Mouse (Mus musculus) layer of hippocampus, adult 18-20 months (tissue): ENCODE data around the gene Arhgap17. TPM values are rescaled to one million over a fixed set of nuclear protein-coding genes. Genes with fewer than 3 reads are reported as not detected.

ENCODE experiments used
- DNase-seq, 2 experiments: peaks; one replicate each; pipeline ENCODE4 v3.0.0; 2022; ENCODE audit warnings: low spot score in 2 of 2
- total RNA-seq, 2 experiments: library from RNA; stranded (reverse); gene quantifications; 2 replicates each; pipeline ENCODE4 v1.2.3; 2021

Gene Arhgap17
- total RNA-seq, 2 experiments from 2014 or later = 24.5 to 25.2 TPM

- DNase-seq = peak in 1 of 2 experiments; percentile 52
Observed at GRCm38 (mm10) chr7:123368778-123369746, 653 bp downstream of the Arhgap17 start.

DNA sequence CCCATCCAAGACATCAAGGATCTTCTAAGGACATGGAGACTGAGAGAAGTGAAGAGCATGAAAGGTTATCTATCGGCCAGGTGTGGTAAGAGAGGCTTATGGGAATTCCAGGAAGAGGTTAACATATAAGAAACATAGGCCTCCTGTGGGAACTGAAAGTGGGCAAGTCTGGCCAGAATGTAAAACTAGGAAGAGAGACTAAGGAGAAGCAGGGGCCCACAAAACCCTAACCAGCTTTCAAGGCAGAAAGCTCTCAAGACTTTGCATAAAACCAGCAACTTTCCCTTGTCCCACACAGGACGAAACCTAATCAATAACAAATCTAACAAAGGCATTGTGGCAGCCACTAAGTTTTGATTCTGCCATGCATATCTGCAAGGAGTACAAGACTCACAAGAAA is 1.5 kb downstream of the Arhgap17 start:
- DNase-seq = no peak

DNA sequence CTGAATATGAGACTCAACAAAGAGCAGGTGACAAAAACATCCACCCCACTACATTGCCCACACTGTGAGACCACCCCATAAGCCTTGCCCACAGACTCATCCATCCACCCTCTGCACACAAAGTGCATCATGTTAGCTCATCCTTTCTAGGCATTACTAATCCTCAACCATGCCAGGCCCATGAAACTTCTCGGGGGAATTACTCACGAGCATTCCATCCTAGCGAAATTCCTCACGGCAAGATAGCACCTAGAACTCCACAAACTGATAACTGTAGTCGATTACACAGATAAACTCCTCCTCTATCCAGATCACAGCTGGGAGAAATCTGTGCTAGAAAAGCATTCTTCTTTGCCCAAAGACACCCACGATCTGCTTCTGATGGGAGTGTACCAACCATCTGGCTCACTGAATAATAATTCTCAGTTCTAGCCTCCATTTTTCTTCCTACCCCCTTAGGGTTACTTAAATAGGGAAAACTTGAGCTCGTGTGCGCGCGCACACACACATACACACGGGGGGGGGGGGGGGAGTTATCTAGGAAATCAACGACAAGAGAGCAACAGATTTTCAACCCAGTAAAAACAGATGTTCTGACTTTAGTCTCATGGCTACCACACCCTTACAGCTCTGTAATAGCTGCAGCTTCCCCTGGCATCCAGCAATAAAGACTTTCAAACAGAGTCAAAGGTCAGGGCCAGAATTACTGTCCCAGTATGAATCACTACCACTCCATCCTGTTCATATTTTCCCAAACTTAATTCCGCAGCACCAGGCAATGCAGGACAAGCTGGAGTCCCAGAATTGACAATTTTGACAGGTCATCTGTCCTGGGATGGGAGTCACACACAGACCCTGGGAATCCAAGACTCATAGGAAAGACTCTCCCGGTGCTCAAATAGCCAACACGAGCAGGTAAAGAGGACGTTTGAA is 2.2 kb downstream of the Arhgap17 start:
- peak; percentile 56 to 79 for DNase-seq

DNA sequence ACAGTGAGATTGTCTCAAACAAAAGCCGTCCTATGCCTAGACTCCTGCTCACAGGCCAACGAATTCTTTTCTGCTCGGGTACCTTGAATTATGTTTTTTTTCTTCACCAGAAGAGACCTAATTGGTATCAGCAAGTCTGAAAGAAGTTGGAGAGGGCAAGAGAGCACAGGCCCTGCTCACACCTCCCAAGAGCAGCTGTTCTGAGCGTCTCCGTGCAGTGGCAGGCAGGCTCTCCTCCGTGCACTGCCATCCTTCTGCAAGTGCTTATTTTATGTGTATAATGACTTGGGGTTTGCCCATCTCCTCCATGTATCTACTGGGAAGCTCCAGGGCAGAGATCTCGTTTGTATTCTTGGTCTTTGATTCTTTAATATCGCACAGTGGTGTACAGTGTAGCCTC is 2.9 kb downstream of the Arhgap17 start:
- DNase-seq = no peak

DNA sequence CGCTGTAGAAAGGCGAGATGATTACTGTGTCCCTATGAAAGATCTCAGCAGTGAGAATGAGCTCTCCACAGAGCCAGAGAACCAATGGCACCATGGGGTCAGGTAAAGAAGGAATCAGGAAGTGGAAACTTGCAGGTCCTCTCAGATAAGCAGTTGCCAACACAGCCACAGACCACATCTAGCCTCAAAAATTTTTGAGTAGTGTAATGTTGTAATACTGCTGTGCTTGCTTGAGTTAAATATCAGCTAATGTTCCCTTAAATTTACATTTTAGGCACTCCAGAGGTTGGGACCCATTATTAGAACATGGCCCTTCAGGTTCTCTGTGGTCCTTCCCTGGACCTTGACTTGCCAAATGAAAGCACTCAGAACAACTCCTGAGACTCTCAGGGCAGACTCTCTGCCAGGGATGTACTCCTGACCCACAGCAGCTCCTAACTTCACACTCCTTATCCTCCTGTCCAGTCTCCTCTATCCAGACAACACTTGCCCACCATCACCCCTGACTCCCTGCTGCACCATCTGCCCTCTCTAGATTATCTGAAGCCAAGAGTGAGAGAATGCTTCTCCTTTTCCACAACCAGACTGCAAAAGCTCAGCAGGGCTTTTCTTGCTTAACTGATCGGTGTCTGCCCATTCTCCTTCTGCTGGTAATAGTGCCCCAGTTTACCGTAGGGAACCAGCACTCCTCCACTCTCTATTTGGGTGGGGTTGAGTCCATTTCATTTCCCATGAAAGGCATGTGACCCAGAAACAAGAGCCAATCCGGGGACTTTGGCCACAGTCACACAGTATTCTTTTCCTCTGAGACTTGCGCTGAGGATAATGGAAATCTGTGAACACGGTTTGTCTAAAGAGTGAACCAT is 3.6 kb downstream of the Arhgap17 start:
- DNase-seq = no peak

- DNase-seq = peak in 1 of 2 experiments; percentile 70
Observed at GRCm38 (mm10) chr7:123363971-123364370, 5.7 kb downstream of the Arhgap17 start.

GRCm38 (mm10) chr7:123362806-123363205 is 6.9 kb downstream of the Arhgap17 start:
- no peak for DNase-seq

- DNase-seq = no peak
Observed at GRCm38 (mm10) chr7:123361229-123361980, 8.3 kb downstream of the Arhgap17 start.

DNA sequence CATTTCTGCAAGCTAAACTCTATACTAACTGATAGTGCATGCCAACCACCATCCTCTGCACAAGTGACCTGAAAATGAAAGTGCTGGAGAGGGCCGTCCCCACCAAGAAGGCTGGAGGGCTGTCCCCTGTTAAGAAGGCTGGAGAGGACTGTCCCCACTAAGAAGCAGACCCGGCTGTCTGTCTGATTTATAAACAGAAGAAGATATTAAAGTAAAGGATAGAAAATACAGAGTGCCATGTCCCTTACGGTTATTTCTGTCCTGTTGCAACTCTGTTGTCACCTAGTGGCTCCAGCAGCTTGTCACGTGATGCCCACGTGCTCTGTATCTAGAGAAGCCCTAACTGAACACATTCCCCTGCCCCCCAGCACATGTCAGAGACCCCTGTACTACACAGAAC is 9.5 kb downstream of the Arhgap17 start:
- DNase-seq = no peak

DNA sequence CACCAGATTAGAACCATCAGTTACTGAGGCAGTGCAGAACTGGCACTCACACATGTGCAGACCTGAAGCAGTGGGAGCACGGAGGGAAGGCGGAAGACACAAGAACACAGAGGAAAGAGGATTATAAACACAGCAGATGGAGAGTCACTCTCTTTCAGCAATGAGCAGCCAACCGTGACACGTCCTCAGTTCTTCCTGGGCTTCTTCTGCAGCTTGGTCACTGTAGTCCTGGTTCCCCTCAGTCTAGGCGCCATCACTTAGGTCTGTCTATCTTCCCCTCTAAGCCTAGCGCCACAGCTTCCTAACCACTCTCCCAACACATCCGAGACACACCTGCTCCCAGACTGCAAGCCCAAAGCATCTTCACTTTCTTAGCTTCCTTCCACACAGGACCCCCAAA is 10.6 kb downstream of the Arhgap17 start:
- no peak for DNase-seq

- no peak for DNase-seq
Observed at GRCm38 (mm10) chr7:123356158-123356557, 13.6 kb downstream of the Arhgap17 start.

- DNase-seq = no peak
Observed at GRCm38 (mm10) chr7:123354851-123355250, 14.9 kb downstream of the Arhgap17 start.

DNA sequence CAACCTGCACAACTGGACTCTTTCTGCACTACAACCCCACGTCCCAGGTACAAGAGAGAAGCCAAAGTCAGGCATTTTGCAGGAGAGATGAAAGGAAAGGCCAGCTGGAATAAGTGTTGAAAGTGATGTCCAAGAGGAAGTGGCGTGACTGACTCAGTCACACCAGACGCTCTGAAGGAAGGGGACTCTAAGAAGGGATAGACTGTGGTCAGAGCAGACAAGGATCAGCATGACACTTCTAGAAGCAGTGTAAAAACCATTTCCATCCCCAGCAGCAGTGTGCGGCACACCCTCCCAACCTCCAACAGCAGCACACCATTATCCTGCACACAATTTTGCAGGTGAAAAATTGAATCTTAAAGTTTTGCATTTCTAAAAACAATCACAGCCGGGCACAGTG is 15.3 kb downstream of the Arhgap17 start:
- DNase-seq = no peak

GRCm38 (mm10) chr7:123353879-123354278 is 15.8 kb downstream of the Arhgap17 start:
- no peak for DNase-seq

- no peak for DNase-seq
Observed at GRCm38 (mm10) chr7:123353081-123353480, 16.6 kb downstream of the Arhgap17 start.

DNA sequence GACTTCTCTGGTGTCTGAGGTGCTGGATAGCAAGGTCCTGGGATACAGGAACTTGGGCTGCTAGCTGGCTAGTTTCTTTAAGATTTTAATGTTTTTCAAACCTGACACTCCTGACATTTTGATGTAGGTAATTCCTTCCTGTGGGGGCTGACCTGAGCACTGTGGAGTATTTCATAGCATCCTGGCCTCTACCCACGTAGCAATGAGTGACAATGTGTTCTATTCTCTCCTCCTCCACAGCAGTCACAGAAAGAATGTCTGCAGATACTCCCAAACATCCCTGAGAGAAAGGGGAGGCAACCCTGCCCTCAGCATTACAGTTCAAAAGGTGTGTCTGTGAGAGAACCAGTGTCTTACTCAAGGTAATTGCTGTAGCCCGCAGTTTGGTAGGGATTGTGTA is 19.5 kb downstream of the Arhgap17 start:
- peak in 1 of 2 experiments; percentile 55 for DNase-seq

- no peak for DNase-seq
Observed at GRCm38 (mm10) chr7:123349813-123350212, 19.9 kb downstream of the Arhgap17 start.

DNA sequence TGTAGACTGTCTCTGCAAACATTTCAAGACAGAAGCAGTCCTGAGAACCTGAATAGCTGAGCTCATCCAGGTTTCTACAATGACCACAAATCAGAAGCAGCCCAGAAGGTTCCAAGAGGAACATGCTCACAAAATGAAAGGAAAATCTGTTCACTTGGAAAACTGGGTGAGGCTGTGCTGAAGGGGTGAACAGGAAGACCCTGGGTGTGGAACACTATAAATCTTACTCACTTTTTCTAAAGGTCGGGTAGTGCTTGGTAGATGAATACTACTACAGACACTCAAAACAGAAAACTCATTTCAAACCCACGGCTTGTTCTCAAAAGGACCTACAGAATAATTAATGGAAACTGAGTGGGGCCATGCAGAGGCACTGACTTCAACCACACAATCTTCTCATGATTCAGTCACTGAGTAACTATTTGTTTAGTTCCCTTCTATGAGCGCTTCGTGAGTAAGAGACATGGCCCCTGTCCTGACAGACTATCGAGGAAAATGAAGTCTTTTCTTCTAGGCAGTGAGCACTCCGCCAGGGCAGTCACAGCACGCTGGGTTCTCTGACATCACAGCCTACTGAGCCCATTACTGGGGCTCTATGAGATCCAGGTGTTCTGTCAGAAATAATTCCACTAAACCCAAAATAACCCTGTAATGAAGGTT is 23.0 kb downstream of the Arhgap17 start:
- no peak for DNase-seq

- no peak for DNase-seq
Observed at GRCm38 (mm10) chr7:123345041-123345544, 24.6 kb downstream of the Arhgap17 start.
